Mouse (Mus musculus) layer of hippocampus, postnatal 25 days (tissue): ENCODE results near the gene Prdm2. TPM values are rescaled to one million over a fixed set of nuclear protein-coding genes. Genes with fewer than 3 reads are reported as not detected.
A peak's percentile ranks its signal among the peaks of the same experiment; 100 is the strongest.

ENCODE experiments used
- DNase-seq, 2 experiments: peaks; one replicate each; pipeline ENCODE4 v3.0.0; 2022; ENCODE audit warnings: mixed read lengths in 2 of 2, low spot score in 1 of 2; ENCODE audit errors: extremely low spot score in 1 of 2
- total RNA-seq, 2 experiments: library from RNA; stranded (reverse); gene quantifications; 2 replicates each; pipeline ENCODE4 v1.2.3; 2021

Gene Prdm2
- total RNA-seq, 2 experiments from 2014 or later = 42.2 to 43.1 TPM

DNA sequence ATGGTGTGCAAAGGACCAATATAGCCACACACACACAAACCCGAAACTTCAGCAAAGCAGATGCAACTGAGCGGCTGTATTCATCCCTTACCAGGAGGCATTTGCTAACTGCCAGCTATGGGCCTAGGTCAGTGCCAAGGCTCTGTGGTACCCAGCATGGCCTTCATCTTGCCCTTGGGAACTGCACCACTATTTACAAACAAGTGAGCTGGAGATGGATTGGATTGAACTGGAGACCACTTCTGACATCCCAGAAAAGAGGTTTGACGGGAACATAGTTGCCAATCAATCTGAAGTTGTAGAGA is 332 bp upstream of the Prdm2 start:
- peak in 1 of 2 experiments; percentile 9 for DNase-seq

DNA sequence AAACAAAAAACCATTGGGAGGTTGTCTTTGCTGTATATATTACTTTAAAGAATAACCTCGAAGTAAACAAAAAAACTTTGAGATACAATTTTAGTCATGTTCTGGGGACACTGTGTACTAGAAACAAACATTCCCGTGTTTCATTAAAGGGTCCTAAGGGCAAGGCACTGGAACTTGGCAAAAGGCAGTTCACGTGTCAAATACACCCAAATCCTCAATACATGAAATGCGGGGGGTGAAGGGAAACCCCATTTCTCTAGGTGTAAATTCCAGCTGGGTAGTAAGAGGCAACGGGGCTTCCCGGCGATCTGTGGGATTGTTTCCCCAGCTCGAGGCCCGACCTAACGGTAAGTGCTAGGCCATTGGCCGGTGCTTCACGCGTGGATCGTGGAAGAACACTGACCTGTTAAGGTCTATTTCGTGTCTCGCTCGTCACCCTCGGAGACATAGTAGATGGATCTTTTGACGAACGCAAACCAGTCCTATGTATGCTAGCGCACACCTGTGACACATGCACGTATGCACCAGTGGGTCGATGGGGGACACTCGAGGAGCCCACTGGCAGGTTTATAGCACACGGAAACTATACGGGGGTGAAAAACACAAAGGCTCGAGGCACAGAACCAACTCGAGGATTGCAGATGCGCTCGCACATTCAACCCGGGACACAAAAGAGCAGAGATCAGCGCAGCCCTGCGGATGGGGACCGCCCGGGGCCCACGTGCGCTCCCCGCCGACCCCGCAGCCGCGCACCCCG is 1.0 kb downstream of the Prdm2 start:
- peak in 1 of 2 experiments; percentile 30 for DNase-seq

DNA sequence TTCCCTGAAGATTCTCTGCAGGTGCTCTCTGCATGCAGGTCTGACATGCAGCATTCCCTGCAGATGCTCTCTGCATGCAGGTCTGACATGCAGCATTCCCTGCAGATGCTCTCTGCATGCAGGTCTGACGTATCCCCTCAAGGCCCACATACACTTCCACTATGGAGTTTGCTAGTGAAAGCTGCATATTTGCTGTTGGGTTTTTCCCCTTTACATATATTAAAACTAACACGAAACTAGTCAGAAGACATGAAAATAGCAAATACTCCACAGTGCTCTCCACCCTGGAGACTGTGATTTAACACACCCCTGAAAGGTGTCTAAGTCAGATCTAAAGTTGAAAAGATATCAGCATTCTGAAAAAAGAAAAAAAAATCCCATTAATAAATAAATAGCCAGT is 2.8 kb downstream of the Prdm2 start:
- no peak for DNase-seq

DNA sequence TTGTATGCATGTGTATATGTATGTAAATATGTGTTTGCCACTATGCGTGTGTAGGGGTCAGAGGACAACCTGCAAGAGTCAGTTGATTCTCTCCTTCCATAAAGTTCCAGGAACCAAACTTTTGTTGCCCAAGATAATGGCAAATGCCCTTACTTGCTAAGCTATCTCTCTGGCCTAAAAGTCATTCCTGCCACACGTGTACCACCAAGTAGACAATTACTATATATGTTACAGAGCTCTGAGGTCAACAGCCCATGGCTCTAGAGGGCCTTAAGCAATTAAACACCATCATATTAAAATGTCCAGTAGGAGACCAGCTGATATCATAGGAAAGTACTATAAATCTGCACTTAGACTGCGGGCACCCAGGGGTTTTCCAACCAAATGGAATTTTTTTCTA is 10.1 kb downstream of the Prdm2 start:
- no peak for DNase-seq

DNA sequence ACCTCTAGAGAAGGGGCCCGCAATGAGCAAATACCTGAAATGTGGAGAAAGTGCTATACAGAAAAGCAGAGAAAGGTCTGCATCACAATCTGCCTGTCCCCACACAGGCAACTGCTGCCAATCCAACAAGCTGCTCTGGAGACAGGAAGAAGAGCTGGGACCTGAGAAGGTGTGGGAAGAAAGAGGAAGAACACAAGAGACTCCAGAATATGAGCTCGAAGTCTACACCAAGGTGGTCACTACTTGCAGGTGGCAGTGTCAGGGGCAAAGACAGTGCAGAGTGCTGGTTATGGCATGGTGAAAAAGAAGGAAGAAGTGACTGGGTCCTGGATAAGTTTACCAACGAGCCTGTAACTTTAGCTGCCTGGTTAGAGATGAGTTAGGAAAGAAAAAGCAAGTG is 14.4 kb downstream of the Prdm2 start:
- no peak for DNase-seq

DNA sequence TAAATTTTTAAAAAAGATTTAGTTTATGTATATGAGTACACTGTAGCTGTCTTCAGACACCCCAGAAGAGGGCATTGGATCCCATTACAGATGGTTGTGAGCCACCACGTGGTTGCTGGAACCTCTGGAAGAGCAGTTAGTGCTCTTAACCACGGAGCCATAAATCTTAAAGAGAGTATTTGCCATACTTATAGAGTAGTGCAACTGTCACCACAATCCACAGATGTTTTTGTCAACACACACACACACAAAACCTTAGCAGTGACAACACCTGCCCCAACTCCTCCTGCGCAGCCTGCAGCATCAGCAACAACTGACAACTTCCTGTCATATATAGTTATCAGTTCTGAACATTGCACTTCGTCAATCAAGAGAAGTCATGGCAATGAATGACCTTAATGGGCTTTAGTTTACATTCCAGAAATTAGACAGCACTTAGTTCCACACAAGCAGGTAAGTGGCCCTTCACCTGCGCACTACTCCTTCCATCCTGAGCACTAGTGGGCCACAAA is 14.9 kb downstream of the Prdm2 start:
- no peak for DNase-seq

DNA sequence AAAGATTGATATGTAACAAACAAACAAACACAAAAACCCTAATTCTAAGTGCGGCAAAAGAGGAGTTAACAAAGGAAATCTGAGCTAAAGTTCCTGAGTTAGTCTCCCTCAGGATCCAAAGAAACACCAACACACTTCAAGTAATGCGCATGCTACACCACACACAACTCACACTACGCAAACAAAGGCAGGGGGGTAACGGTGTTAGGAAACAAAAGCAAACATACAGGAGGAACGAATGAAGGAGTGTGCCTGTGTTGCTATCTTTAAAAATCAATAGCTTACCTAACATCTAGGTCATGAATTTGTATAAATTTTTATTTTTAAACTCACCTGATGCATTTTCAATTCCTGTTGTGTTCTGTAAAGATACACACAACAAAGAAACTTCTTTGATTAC is 18.5 kb downstream of the Prdm2 start:
- no peak for DNase-seq

DNA sequence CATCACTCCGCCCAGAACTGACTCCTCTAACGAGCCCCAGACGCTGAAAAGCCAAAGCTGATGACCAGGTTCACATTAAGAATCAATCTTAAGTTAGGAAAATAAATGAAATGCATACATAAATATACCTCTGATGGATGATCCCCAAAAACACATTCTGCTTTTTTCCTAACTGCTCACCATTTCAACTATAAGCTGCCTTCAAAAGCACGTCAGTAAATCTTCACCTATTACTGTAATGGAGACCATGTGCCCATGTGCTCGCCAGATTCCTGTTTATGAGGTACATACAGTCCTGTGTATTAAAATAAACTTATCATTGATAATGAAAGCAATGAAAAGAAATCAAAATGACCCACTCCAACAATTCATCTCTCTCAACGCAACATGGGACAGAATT is 19.6 kb downstream of the Prdm2 start:
- no peak for DNase-seq

DNA sequence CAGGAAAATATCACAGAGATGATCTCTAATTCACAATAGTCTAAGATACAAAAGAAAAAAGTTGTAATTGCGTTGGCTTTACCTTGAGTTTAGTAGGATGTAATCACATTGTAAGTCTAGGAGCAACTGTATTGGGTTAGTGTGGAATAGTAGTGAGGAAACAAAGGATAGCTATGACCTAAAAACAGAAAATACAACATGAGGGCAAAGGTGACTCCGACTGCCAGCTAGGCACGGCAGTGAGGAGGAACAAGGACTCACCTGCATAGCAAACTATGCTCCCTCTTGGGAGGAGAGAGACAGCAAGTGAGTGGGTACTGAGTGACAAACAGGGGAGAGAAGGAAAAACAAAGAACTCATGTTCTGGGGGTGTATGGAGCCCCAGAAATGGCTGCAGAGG is 21.0 kb downstream of the Prdm2 start:
- DNase-seq = no peak

DNA sequence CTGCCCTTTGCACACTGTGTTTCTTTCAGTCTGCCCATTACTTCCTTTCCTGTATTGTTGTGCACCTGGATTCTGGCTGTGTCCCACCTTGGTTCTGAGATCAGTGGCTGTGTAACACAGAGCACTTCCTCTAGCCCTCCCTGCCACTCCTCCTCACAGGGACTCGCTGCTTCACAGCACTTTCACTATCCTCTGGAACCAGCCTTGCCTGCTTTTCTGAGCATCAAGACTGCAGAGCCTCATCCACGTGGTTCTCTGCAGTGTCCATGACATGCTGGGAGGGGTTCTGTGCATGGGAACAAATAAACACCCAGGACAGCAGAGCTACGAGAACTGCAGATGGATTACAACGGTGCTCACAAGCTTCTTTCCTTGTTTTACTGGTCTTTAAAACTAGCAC is 22.1 kb downstream of the Prdm2 start:
- DNase-seq = no peak

DNA sequence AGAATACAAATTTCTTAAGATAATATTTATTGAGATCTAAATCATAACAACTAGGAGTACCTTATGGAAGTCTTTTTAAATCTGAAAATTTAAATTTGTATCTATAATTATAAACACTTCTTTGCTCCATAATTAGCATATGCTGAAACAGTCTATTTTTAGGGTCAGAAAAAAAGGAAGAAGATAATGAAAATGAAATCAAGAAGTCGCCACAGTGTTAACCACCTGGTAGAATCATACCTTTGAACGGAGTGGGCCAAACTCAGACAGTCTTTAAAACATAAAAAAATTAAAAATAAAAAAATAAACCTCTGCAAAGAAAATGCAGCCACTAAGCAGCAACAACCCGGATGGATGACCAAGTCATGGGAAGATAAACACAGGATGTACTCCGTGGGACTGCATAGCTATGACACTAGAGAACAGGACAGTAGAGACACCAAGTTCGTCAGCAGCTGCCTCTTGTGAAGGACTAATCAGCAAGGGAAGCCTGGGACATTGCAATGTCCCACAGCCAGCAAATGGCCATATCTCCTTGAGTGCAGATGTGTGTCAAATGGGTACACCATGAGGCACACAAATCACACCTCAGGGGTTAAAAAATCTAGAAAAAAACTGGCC is 24.1 kb downstream of the Prdm2 start:
- no peak for DNase-seq

DNA sequence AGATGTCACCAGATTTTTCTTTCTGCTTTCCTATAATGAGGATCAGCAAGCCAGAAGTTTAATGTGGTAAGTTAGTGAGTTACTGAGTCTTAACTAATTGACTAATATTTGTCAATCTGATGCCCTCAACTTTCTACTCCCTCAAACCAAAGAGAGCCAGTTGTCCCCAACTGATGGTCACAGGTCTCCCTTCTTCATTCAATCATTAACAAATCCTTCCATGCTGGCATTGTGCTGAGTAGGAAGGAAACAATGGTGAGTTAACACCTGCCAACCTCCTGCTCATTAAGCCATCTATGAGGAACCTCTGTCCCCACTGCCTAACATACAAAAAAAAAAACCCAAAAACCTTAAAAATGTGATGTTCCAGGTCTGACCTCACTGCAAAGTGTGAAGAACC is 26.7 kb downstream of the Prdm2 start:
- no peak for DNase-seq

DNA sequence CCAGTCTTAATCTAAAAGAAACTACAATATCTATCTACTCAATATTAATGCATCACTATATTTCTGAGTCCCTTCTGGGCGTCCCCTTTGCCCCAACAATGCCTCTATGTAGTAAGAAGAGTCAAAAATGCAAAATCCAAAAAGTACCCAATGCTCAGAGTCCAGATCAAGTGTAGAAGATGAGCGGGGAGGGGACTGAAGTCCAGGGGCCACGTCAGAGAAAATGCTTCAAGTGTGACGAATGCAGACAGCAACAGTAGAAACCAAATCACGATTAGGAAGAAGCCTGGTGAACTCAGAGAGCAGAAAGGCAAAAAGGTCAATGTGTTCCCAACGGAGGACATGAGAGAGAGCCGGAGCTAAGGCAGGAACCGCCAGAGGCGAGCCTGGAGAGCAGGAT is 27.3 kb downstream of the Prdm2 start:
- DNase-seq = no peak

DNA sequence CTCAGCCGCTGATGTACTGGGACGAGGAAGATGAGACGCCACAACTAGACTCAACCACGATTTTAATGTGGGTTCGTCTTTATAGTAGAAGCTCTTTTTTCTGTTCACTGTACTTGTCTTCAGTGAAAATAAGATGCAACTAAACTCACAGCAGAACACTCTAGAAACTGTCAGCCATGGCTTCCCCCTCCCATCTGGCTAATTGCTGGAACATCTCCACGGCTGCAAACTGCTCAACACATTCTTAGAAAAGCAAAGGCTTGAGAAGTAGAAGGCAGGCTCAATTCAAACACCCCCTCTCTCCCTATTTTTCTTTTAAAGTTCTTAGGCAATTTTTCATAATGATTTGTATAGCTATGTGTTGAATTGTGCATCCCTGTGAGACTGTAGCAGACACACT is 29.7 kb downstream of the Prdm2 start:
- no peak for DNase-seq

DNA sequence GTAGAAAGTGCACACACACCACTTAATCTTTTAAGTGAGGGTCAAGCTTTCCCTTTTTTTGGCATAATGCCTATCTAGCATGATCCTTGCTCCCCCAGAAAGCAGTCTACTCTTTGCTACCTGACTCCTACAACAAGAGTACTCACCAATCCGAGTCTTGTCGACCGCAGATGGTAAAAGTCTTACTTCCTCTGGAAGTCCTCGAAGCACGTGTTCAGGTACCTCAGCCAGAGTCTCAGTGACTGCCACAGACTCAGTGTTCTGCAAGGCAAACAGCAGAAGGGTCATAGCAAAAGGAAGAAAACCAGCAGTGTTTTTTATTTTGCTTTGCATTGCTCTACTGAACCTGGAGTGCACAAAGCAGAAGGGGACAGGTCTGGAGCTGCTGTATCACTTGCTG is 32.1 kb downstream of the Prdm2 start:
- no peak for DNase-seq

DNA sequence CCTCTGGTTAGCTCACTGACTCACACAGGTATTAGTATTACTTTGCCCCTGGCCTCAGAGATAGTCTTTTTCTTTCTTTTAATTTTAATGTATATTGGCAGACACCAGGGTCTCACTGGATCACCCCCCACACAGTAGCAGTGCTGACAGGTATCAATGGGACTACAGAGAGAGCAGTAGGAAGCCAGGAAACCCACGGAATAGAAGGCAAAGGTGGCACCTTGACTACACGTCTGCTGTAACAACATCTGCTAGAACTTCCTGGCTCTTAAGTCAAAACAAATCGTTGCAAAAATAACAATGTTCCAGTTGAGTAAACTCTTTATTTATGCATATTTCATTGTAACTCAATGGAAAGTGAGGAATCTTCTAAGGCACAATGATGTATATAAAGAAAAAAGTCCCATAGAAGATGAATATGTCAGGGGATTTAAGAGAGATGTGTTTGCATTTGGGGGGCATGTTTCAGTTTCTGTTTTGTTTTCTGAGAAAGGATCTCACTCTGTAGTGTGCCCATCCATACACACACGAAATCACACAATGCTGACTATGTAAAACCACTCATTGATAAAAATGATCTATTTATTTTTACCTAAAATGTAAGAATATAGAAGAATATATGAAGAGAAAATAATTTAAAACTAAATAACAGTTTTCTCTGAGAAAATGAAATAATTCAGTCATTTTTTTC is 41.0 kb downstream of the Prdm2 start:
- no peak for DNase-seq

DNA sequence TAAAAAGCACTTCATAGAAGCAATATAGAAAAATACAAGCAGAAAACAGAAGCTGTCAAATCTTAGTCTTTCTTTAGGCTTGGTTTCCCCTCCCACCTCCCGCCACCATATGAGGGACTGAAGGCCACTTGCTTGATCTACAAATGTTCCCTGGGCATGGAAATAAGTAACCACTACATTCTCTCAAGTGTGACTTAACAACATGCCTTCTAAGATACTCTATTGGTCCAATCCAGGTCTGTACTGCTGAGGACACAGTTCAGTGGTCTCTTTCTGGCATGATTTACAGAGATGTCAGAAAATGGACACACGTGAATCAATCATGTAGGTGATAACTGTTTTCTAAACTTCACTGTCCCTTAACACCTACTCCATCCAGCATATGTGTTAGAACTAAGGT is 42.5 kb downstream of the Prdm2 start:
- no peak for DNase-seq

DNA sequence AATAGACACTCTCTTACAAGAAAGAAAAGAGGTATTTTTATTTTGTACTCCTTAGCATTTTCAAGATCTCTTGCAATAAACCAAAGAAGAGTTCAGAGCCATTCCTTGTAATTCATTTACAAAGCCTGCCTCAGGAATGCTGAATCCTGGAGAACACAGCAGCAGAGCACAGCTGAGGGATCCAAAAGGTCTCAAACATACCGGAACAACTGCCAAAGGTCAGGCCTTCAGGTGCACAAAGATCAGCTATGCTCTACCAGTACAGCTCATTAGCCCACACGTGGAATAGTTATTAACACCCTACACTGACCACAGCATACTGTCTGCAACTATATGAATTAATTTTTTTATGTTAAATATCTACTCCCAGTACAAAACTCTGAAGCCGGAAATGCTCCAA is 44.7 kb downstream of the Prdm2 start:
- DNase-seq = no peak

DNA sequence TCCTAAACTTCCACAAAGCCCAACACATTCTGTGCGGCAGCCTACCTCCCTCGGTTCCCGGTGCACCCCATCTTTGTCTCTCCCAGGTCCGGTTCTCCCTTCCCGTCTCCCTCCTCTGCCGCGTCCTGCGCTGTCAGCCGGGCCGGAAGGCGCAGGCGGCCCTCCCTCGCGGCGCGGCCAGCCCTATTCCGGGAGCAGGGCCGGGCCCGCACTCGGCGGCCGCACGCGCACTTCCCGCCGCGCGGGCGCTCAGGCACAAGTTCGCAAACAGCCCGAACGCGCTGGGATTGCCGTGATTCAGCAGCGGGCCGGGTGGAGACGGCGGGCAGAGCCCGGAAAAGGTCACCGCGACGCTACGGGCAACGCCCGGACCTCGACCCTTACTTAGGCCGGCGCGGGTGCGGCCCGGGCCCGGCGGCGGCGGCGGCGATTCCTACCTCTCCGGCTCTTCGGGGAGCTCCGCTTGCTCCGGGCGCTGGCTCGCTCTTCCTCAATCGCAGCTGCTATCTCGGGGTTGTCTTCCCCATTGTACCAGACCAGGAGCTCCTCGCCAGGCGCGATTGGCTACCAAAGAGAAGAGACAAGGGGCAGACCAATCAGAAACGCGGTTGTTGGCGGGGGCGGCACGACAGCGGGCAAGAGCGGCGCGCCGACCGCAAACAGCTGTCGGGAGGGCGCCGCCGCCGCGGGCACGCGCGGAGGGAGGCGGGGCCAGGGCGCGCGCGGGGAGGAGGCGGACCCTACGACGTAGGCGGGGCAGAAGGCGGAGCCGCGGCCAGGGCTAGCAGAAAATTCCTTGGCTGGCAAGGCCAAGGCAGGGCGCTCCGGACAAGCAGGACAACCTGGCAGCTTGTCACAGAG is 50.9 kb downstream of the Prdm2 start:
- peak; percentile 93 to 96 for DNase-seq

DNA sequence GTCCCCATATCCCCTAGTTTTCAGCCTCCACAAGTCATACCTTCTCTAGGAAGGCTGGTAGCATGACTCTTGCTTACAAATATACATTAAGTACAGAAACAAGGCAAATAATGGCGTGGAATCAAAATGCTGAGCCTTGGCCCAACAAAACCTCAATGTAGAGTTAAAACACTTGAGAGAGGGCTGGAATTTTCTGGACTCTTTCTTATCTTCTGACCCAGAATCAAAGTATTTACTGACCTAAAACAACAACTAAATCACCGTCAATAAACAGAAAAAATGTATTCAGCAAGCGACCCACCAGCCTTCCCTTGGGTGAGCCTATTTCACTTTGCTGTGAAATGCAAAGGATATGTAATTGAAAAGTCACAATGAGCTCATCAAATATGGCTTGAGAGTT is 52.0 kb downstream of the Prdm2 start:
- DNase-seq = no peak

DNA sequence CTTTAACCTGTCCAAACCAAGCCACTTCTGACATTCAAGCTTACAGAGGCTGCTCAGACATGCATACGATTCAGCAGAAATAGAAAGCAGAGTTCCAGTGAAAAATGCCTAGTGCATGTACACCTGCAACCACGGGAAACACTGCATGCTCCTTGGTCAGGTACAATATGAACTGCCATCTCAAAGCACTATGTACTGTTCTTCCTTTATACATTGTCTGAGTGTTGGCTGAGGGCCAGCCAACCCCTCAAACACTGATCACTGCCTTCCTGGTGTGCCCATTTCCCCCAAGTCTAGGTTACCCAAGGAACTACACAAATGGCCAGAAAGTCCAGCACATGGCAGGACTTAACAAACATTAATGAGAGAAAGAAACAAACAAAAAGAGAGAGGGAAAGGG is 53.5 kb downstream of the Prdm2 start:
- no peak for DNase-seq
